Mouse (Mus musculus) MN1 (cell line): Measurements from ENCODE around the gene Muc13.

ENCODE experiments used
- DNase-seq: peaks from one replicate; pipeline ENCODE4 v3.0.0-alpha.2; 2016; ENCODE audit warnings: low spot score

The Muc13 gene

GRCm38 (mm10) chr16:33769848-33770247, 24.0 kb upstream of the Muc13 start:
- DNase-seq, result no peak

DNA sequence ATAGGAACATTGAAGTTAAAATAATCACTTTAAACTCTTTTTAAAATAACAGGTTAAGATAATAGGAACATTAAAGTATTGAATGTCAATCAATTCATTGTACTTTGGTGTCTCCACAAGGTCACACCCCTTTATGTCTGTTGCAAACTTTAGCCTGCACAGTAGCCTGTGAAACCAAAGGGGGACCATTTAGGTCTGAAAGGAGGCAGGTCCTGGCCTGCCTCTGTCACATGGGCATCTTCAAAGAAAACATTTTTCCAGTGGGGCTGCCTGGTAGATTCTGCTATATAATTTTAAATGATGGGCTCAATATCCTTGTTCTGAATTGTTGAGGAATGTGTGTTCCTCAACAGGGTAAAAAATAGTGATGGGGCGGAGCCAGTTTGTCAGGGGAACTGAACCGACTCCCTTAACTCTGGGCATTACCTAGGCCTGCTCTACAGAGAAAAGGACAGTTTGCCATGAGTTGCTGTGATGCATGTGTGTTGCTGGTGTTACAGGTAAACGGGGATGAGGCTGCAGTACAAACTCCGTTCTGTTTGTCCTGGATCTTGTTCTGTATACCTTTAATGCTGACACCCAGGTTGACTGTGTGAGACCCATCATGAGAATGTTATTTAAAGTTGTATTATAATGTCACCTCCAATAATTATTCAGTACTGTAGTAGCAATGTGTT, 22.9 kb upstream of the Muc13 start:
- no peak for DNase-seq

- DNase-seq, result no peak
These were observed 21.0 kb upstream of the Muc13 start for GRCm38 (mm10) chr16:33772809-33773208.

DNA sequence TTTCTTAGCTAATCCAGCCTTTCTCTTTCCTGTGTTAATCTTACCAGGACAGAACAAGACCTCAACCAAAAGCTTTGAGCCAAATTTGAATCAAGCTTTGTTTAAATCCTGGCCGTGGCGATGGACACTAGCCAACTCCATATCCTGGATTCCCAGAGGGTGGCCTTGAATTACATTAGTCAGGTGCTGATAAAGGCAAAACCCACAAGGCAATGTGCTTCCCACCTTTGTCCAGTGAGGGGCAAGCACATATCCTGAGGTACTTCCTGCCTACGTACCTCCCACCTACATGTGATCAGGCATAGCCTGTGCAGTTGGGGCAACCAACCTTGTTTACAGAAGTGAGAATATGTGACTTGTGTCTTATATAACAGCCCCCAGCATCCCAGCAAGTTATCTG, 18.9 kb upstream of the Muc13 start:
- no peak for DNase-seq

DNA sequence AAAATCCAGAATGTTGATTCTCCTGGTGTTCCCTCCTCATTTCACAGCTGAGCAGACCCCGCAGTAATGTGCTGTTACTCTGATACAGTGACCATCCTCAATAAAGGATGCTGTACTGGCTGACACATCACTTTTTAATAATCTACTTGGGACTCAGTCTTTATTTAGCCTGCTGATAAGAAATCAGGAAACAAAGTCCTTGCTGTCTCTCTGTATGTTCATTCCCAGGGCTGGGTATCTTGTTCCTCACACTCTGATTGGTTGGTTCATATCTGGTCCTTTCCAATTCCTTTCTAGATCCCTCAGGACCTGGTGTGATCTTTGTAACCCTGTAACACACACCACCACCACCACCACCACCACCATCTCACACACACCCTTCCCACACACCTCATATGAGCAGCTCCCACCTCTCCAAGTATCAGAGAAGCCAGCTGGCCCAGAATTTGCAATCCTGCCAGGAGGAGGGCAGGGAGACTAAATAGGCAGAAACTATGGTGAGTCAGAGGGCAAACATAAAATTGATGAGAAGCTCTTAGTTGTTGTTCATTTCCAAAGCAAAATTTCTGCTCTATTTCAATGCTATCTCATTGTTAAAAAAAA, 18.0 kb upstream of the Muc13 start:
- no peak for DNase-seq

- DNase-seq, result no peak
These were observed 16.9 kb upstream of the Muc13 start for GRCm38 (mm10) chr16:33776766-33777529.

DNA sequence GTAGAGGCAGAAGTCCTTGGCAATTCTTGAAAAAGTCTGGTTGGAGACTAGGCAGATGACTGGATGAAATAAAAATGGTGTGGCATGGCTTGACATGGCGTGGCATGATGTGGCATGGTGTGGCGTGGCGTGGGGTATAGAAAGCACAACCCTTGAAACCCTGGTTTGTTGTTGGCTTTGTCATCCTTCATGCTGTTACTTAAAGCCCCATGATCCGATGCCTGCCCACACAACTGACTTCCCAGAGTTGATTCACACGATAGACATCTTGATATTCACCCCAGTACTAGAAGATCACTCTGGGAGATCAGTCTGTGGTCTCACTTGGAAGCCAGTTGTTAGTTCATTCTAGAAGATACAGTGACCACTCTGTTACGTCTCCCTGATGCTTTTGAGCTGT, 16.2 kb upstream of the Muc13 start:
- DNase-seq, result no peak

GRCm38 (mm10) chr16:33781789-33782728, 11.8 kb upstream of the Muc13 start:
- DNase-seq, result no peak

GRCm38 (mm10) chr16:33782729-33783091, 11.1 kb upstream of the Muc13 start:
- no peak for DNase-seq

DNA sequence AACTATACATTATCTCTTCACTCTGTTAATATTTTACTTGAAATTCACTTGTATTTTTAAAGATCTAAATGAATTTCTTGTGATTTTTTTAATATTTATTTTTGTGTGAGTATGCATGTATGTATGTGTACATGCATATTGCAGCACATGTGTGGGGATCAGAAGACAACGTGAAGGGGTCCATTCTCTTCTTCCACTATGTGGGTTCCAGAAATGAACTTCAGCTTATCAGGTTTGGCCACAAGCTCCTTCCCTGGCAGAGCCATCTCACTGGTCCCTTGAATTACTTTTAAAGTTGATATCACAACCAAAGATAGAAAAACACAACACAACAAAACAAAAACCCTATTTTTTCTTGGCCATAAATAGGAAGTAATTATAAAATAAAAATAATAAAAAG, 9.3 kb upstream of the Muc13 start:
- no peak for DNase-seq

- DNase-seq, result no peak
These were observed 8.6 kb upstream of the Muc13 start for GRCm38 (mm10) chr16:33785092-33785704.

- DNase-seq, result no peak
These were observed 7.0 kb upstream of the Muc13 start for GRCm38 (mm10) chr16:33786657-33787390.

DNA sequence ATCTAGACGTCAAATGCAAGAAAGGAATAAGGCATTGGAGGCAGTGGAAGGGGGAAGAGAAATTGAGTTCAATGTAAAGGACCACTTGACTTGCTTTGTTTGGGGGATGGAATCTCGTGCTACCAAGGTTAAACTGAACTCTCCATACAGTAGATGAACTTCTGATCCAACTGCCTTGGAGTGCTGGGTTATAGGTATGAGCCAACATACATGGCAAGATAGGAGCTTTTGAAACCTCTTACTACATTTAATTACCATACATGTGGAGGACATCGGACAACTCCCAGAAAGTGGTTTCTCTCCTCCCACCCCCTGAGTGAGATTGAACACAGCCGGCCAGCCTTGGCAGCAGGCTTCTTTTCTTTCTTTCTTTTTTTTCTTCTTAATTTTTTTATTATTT, 1.3 kb downstream of the Muc13 start:
- no peak for DNase-seq

DNA sequence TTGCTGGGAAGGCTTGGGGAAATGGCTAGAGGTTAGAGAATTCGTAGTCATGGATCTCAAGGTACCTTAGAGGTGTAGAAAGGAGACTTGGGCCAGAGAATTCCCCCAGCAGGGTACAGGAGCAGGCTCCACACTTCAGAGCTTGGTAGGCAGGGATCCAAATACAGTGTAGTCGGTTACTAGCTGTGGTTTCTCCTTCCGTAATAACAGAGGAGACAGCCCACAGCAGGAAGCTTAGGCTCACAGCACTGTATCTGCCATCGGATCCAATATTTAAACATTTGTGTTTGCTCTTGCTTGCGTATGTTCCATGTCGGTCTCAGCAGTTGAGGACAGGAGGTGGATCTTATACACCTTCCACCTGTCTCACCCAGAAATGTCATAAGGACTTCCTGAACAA, 2.0 kb downstream of the Muc13 start:
- no peak for DNase-seq

DNA sequence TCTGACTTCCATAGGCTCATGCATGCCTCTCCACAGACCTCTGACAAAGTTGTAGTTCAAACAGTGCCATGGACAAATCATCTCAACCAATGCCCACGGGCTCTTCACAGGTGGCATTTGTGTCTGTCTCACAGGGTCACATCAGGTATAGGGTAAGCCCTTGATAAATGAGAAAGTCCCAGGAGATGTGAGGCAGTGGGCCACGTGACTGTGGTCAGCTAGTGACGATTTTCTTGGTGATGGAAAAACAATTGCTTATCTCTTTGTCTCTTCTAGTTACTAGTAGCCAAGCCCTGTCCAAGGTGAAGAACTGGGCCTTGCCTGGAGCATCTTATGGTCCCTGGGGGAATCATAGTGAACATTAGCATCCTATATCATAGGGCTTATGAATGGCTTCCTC, 2.9 kb downstream of the Muc13 start:
- no peak for DNase-seq

GRCm38 (mm10) chr16:33797860-33798259, 4.0 kb downstream of the Muc13 start:
- DNase-seq, result peak; percentile 29

DNA sequence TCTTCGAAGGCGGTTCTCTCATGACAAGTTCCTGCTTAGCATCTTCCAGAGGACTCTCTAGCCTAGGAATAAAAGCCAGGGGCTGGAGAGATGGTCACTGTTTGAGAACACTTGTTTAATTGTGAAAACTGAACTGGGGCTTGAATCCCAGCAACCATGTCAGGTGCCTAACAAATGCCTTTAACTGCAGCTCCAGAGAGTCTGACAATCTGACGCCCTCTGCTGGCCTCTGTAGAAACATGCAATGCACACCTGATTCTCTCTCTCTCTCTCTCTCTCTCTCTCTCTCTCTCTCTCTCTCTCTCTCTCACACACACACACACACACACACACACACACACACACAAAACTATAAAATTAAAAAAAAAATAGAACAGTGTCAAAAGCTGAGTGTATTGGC, 16.2 kb downstream of the Muc13 start:
- no peak for DNase-seq

DNA sequence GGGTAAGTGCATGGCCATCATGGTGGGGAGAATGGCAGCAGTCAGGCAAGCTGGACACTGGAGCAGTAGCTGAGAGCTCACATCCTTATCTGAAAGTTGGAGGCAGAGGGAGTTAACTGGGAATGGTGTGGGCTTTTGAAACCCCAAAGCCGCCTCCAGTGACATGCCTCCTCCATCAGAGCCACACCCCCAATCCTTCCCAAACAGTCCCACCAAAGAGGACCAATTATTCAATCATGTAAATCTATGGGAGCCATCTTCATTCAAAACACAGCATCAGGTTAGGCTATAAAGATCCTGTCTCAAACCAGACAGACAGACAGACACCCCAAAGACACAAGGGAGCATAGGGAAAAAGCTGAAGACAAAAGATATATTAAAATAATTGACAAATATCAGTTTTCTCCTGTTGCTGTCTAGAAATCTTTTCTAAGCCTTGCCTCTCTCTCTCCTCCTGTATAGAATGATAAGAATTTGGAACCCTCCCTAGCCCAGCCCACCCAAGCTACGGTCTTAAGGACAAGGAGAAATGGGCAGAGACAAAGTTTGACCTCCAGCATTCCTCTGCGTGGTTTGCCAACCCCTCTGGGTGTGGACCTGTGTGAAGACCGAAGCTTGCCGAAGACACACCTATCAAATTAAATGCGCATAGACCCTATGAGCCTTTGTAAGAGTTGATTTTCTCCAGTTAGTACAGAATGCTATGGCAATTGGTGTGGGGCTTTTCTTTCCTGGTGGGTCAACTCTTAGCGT, 24.8 kb downstream of the Muc13 start:
- DNase-seq, result no peak

GRCm38 (mm10) chr16:33820269-33821178, 26.7 kb downstream of the Muc13 start:
- DNase-seq, result peak; percentile 86
